Mouse (Mus musculus): ENCODE measurements around the gene Gfpt1.

- no peak for TF ChIP-seq CTCF (IDR thresholded peaks at IDR 0.05; ENCODE audit: borderline replicate concordance, insufficient read depth, low read depth, low read length)
- TF ChIP-seq POLR2A (IDR thresholded peaks at IDR 0.05; ENCODE audit: borderline replicate concordance, insufficient read depth, low read length) = no peak
Observed at GRCm38 (mm10) chr6:87112125-87112524, 69.5 kb downstream of the Gfpt1 start.

All from cerebellum, adult 2 months (tissue).